Mouse (Mus musculus): ENCODE measurements around the gene Flt1. TPM values are rescaled to one million over a fixed set of nuclear protein-coding genes. Genes with fewer than 3 reads are reported as not detected.

Gene Flt1
- 10 to 100 TPM; 31.7 to 34.7 TPM for total RNA-seq (2021)
- long read RNA-seq, experiment 1, full-length matches to known transcripts: 5 of 9 reads
- long read RNA-seq, experiment 1, partial matches to known transcripts: 0 of 9 reads
- long read RNA-seq, experiment 1, other reads (novel, unspliced or antisense): 4 of 9 reads
- long read RNA-seq, experiment 2, full-length matches to known transcripts: 10 of 15 reads
- long read RNA-seq, experiment 2, partial matches to known transcripts: 0 of 15 reads
- long read RNA-seq, experiment 2, other reads (novel, unspliced or antisense): 5 of 15 reads

DNA sequence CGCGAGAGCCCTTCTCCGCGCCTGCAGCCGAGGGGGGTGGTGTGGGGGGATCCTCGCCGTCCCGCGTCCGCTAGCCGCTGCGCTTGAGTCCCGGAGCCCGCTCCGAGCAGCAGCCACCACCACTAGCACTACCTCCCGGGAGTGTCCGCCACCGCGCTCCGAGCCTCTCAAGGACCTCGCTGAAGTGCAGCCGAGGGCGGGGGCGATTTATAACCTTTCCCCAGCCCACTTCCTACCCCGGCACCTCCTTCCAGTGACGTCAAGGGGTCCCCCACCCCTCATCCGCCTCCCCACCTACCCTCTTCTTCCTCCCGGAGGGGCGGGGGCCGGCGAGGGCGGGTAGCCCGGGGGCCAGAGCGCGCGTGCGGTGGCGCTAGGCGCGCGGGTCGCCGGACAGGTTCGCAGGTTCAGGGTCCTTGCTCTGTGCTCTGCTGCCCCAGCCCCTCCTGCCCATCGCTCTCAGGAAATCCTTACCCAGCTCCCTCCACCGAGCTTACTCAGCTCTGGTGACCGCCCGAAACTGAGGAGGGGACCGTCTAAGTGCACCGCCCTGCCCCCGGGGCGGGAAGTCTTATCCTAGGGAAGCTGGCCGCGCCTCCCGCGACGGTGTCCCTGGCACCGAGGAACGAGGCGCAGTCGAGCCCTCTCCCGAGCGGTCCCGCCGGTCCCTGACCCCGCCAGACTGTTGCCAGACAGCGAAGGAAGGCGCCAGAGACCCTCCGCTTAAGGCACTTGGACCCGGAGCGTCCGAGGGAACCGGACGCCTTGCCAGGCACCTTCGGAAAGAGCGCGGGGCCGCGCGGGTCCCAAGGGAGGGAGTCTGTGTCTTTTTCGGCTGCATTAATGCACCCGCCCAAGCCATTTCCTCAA, at the start of gene Flt1:
Gene Flt1, minus strand, starts transcription at position 181 of the 870 bp plus-strand sequence.
- Histone ChIP-seq H3K4me3 (peak within 1 kb of the TSS; percentile 51), H3K27ac (peak within 1 kb of the TSS; percentile 70)
- TF ChIP-seq CTCF (conservative IDR thresholded peaks at IDR 0.05): no peak
- DNase-seq (ENCODE audit: low spot score in 2 of 2): no peak

DNA sequence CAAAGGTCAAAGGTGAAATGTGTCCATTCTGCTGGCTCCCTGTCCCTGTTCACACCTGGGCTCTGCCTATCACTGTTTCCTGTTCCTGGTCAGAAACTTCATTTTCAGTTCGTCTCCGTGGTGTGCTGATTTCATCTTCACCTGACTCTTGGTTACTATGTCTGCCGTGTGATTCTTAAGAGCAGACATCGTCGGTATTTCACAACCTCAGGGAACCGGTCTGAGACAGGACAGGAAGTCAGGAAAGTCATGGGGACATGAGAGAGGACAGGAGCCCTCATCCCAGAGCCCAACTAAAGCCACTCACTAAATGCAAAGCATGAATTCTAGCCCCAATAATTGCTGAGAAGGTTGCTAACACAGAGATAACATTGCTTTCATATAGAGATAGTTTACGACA, 49.4 kb upstream of the Flt1 start:
- no peak overlapping the region for H3K4me3 ChIP-seq
- no peak for TF ChIP-seq CTCF (conservative IDR thresholded peaks at IDR 0.05)
- no peak overlapping the region for H3K27ac ChIP-seq
- no peak for DNase-seq (ENCODE audit: low spot score in 2 of 2)

- no peak for TF ChIP-seq CTCF (conservative IDR thresholded peaks at IDR 0.05)
- DNase-seq (ENCODE audit: low spot score in 2 of 2): no peak
- Histone ChIP-seq H3K27ac (no peak overlapping the region), H3K4me3 (no peak overlapping the region)
Measured at GRCm38 (mm10) chr5:147769918-147770317, 44.1 kb upstream of the Flt1 start.

- TF ChIP-seq CTCF (conservative IDR thresholded peaks at IDR 0.05): no peak
- Histone ChIP-seq H3K4me3 (no peak overlapping the region), H3K27ac (no peak overlapping the region)
- no peak for DNase-seq (ENCODE audit: low spot score in 2 of 2)
Measured at GRCm38 (mm10) chr5:147764061-147764460, 38.2 kb upstream of the Flt1 start.

GRCm38 (mm10) chr5:147761984-147762383, 36.2 kb upstream of the Flt1 start:
- no peak overlapping the region for H3K4me3 ChIP-seq
- DNase-seq (ENCODE audit: low spot score in 2 of 2): no peak
- no peak for TF ChIP-seq CTCF (conservative IDR thresholded peaks at IDR 0.05)
- no peak overlapping the region for H3K27ac ChIP-seq

- H3K27ac ChIP-seq: no peak overlapping the region
- H3K4me3 ChIP-seq: no peak overlapping the region
- no peak for TF ChIP-seq CTCF (conservative IDR thresholded peaks at IDR 0.05)
- DNase-seq (ENCODE audit: low spot score in 2 of 2): no peak
Measured at GRCm38 (mm10) chr5:147761275-147761674, 35.5 kb upstream of the Flt1 start.

DNA sequence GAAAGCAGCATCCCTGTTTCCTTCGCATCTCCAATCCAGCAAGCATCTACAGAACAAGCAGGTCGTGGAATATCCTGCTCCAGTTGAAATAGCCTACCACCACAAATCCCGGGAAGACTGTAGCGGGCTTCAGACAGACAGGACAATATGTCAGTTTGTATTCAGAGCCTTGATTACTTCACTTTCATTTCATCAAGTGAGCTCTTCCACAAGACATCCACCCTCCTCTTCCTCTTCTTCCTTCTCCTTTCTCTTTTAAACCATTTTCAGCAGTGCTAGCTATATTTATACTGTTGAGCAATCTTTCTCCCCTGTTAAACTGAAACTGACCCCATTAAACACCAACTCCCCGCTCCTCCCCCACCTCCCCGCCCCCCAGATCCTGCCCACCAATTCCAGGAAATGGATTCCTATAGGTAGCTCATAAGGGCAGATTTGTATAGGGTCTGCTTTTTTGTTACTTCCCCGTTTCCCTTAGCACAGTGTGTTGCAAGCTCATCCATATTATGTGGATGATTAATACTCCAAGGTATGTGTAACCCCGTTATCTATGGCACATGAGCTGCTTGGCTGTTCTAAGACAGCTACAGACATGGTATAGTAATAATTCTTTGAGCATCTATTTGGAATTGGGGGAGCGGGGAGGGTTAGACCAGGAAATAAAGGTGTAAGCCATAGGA, 33.0 kb upstream of the Flt1 start:
- DNase-seq (ENCODE audit: low spot score in 2 of 2): no peak
- peak overlapping the region; percentile 11; the same call in 1 of the 2 replicates for H3K4me3 ChIP-seq

DNA sequence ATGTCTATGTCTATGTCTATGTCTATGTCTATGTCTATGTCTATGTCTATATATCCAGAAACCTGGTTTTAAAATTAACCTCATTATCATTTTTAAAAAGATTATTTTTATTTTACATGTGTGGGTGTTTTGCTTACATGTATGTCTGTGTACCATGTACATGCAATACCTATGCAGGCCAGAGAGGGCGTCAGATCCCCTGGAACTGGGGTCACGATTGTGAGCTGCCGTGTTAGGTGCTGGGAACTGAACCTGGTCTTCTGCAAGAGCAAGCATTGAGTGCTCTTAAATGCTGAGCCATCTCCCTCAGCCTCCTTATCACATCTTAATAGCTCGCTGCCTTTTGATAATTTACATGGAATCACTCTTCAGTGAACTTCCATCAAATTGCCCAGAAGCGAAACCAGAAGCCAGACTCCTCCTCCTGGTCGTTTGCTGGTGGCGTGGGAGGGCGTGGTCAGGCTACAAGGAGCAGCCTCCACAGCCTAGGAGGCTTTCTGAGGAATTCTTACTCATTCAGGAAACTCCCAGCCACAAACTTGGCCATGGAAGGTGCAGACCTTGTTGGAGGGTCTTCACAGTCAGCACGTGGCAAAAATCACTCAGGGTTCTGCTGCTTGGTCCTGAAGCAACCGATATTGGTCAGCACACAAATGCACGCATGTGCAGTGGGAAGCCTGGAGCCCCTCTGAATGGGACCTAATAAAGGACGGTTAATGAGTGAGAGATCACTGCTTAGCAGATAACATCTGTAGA, 32.2 kb upstream of the Flt1 start:
- no peak for DNase-seq (ENCODE audit: low spot score in 2 of 2)
- H3K27ac ChIP-seq: no peak overlapping the region
- peak overlapping the region; percentile 11; the same call in 1 of the 2 replicates for H3K4me3 ChIP-seq
- peak; percentile 48 for TF ChIP-seq CTCF (conservative IDR thresholded peaks at IDR 0.05)

More for the DNA sequence above, 33.0 kb upstream of the Flt1 start:
- TF ChIP-seq CTCF (conservative IDR thresholded peaks at IDR 0.05): no peak
- no peak overlapping the region for H3K27ac ChIP-seq

- Histone ChIP-seq H3K27ac (peak overlapping the region; percentile 23; the same call in 1 of the 2 replicates), H3K4me3 (peak overlapping the region; percentile 27; the same call in 1 of the 2 replicates)
- DNase-seq (ENCODE audit: low spot score in 2 of 2): no peak
- no peak for TF ChIP-seq CTCF (conservative IDR thresholded peaks at IDR 0.05)
Measured at GRCm38 (mm10) chr5:147752914-147753341, 27.1 kb upstream of the Flt1 start.

GRCm38 (mm10) chr5:147751673-147752130, 25.9 kb upstream of the Flt1 start:
- peak overlapping the region; percentile 29; the same call in 1 of the 2 replicates for H3K27ac ChIP-seq
- H3K4me3 ChIP-seq: peak overlapping the region; percentile 48
- DNase-seq (ENCODE audit: low spot score in 2 of 2): no peak
- TF ChIP-seq CTCF (conservative IDR thresholded peaks at IDR 0.05): no peak

DNA sequence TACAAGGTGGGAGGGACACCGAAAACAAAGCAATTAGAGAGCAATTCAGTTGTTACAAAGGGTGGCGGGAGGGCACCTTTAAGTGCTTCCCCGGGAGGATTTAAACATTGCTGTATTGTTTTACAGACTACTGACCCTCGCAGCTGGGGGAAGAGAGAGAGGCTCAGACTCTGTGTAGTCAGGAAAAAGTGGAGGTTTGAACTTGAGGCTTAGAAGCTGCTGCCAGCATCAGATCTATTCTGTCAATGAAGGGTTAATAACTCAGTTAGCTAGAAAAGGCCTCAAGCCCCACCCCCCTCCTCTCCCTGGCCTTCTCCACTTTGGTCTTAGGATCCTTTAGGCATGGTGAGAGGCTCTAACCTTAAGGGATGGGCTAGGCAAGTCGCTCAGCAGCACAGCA, 24.2 kb upstream of the Flt1 start:
- Histone ChIP-seq H3K4me3 (no peak overlapping the region), H3K27ac (no peak overlapping the region)
- DNase-seq (ENCODE audit: low spot score in 2 of 2): no peak
- TF ChIP-seq CTCF (conservative IDR thresholded peaks at IDR 0.05): no peak

DNA sequence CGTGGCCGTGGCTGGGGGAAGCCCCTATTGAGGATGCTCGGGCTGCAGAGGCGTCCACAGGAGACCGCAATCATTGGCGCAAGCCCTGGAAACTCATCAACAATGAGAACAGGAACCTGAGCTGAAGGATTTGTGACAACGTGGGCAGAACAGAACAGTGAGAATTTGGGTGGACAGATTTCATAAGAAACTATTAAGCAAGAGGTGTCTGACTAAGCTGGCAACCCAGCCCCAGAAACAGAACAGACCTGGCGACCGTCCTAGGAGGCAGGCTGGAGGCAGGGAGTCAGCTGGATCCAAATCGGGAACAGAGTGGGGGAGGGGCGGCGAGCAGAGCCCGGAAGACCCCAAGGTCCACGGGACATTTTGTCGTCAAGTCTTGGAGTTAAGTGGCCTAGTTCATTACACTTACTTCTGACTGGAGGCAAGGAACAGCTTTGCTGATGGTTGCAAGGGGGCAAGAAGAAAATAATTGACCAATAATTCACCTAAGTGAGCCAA, 22.3 kb upstream of the Flt1 start:
- DNase-seq (ENCODE audit: low spot score in 2 of 2): peak in 1 of 2 experiments; percentile 31
- Histone ChIP-seq H3K27ac (no peak overlapping the region), H3K4me3 (peak overlapping the region; percentile 28)
- no peak for TF ChIP-seq CTCF (conservative IDR thresholded peaks at IDR 0.05)
